1 mouse cellular context compared by ENCODE assay signal in the genomic region with DNA sequence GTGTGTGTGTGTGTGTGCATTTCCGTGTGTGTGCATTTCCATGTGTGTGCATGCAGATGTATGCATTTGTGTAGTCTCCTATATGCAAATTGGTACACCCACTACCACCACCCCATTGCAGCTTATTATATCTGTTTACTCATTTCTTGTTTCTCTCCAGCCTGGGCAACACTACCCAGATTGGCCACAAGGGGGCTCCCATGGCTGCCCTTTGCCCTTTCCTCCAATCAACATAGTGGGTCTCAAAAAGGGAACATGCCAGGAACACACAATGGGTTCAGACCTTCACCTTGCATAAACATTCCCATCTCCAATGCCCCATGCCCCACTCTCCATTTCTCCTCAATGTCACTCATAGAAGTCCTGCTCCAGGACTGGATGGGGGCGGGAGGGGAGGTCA.
A peak's percentile ranks its signal among the peaks of the same experiment; 100 is the strongest.
TF ChIP-seq lines count a peak whose summit lies in the region.

No protein-coding gene starts in this region.

TF ChIP-seq in CH12.LX, 34 proteins besides CTCF, POLR2A, EP300 and RAD21 (continued from another document):
- TF ChIP-seq USF1 (IDR thresholded peaks at IDR 0.05; ENCODE audit: low read depth, low read length), result no peak
- no peak for TF ChIP-seq GABPA (IDR thresholded peaks at IDR 0.05; ENCODE audit: insufficient replicate concordance, low read depth, low read length)
- no peak for TF ChIP-seq BHLHE40 (IDR thresholded peaks at IDR 0.05; ENCODE audit: low read depth, low read length)
- no peak for TF ChIP-seq TCF12 (IDR thresholded peaks at IDR 0.05; ENCODE audit: low read depth, low read length)
- no peak for TF ChIP-seq HCFC1 (IDR thresholded peaks at IDR 0.05; ENCODE audit: low read depth, low read length)
- no peak for TF ChIP-seq E2F4 (IDR thresholded peaks at IDR 0.05; ENCODE audit: insufficient replicate concordance, low read depth, low read length)
- peak; percentile 77 for TF ChIP-seq ZC3H11A (IDR thresholded peaks at IDR 0.05; ENCODE audit: low read depth, low read length)
- peak; percentile 39; the same call in 1 of the 2 replicates for TF ChIP-seq IRF4 (IDR thresholded peaks at IDR 0.05; ENCODE audit: low read depth, low read length)
- no peak for TF ChIP-seq MAFK (IDR thresholded peaks at IDR 0.05; ENCODE audit: insufficient replicate concordance, low read length)
- no peak for TF ChIP-seq USF2 (conservative IDR thresholded peaks at IDR 0.05; ENCODE audit: low read depth, low read length)
- TF ChIP-seq UBTF (IDR thresholded peaks at IDR 0.05; ENCODE audit: low read depth, low read length), result no peak
